Mouse (Mus musculus) limb, embryonic 13.5 days (tissue): ENCODE measurements around the gene Kdm5a. TPM values are rescaled to one million over a fixed set of nuclear protein-coding genes. Genes with fewer than 3 reads are reported as not detected.
A peak's percentile ranks its signal among the peaks of the same experiment; 100 is the strongest.

Source experiments
- ATAC-seq: fragments of 200-750 bp; cut with Nextera tagmentation; 2 replicates; pipeline ENCODE4 v1.8.0; 2017; ENCODE audit warnings: low read depth, moderate number of reproducible peaks, moderate TSS enrichment; ENCODE audit not compliant: low FRiP score
- H3K27ac ChIP-seq: fragments of 300-500 bp; sonication (generic); 2 replicates; pipeline ENCODE4 v1.5.1; 2015; ENCODE audit warnings: inconsistent platforms, mild to moderate bottlenecking, moderate library complexity
- H3K27me3 ChIP-seq: fragments of 300-500 bp; sonication (generic); 2 replicates; pipeline ENCODE4 v1.6.1; 2015; ENCODE audit warnings: mild to moderate bottlenecking, inconsistent platforms
- H3K36me3 ChIP-seq: fragments of 300-500 bp; sonication (generic); 2 replicates; pipeline ENCODE4 v1.6.1; 2015; ENCODE audit warnings: inconsistent platforms, mild to moderate bottlenecking, moderate library complexity
- H3K4me1 ChIP-seq: fragments of 300-500 bp; sonication (generic); 2 replicates; pipeline ENCODE4 v1.6.1; 2015; ENCODE audit warnings: inconsistent platforms
- H3K4me2 ChIP-seq: fragments of 300-500 bp; sonication (generic); replicated peaks from 2 replicates; pipeline ENCODE4 v1.6.1; 2015; ENCODE audit warnings: inconsistent platforms, mild to moderate bottlenecking, moderate library complexity
- H3K4me3 ChIP-seq: fragments of 300-500 bp; sonication (generic); 2 replicates; pipeline ENCODE4 v1.5.1; 2015; ENCODE audit warnings: moderate library complexity, mild to moderate bottlenecking, inconsistent platforms
- H3K9ac ChIP-seq: fragments of 300-500 bp; sonication (generic); 2 replicates; pipeline ENCODE4 v1.6.1; 2015; ENCODE audit warnings: mild to moderate bottlenecking, inconsistent platforms
- H3K9me3 ChIP-seq: fragments of 300-500 bp; sonication (generic); 2 replicates; pipeline ENCODE4 v1.6.1; 2016; ENCODE audit warnings: inconsistent platforms
- WGBS: fragments of 180-500 bp; shearing (Covaris S2); methylation state at CpG from one replicate; pipeline ENCODE4 v1.1.7; 2015; 5-methylcytosine and 5-hydroxymethylcytosine counted together
- polyA plus RNA-seq: library from polyadenylated mRNA; unstranded; fragments of >200 nt; fragmentation: Nextera tagmentation; extraction: Ambion mirVana; gene quantifications from 2 replicates; pipeline ENCODE4 v1.2.1, GENCODE M21; 2015

Kdm5a gene
- polyA plus RNA-seq, 1 experiment from 2014 or later, result 52.2 TPM

- H3K9ac ChIP-seq, result peak within 1 kb of the TSS; percentile 65
- H3K9me3 ChIP-seq, result no peaks in the 10 kb centered on the region
- peak; percentile 67 for ATAC-seq
- peak within 1 kb of the TSS; percentile 98 for H3K4me2 ChIP-seq
- peak within 1 kb of the TSS; percentile 73 for H3K4me3 ChIP-seq
- WGBS, result 1% methylated on average over 51 of the region's 84 CpGs
- H3K27ac ChIP-seq, result no peak within 1 kb of the TSS
- H3K4me1 ChIP-seq, result peaks cover 22% of the 10 kb centered on the region
- H3K36me3 ChIP-seq, result no peaks in the 10 kb centered on the region
- H3K27me3 ChIP-seq, result peaks cover 52% of the 10 kb centered on the region
Observed at GRCm38 (mm10) chr6:120493374-120494181, 129.7 kb downstream of the Kdm5a start, which contains the start of gene Tmem121b. TSS of gene Tmem121b (minus strand) at chr6:120493807.

Other genes starting within 250 kb of the Kdm5a start
- 0.61 and 0.72 TPM in 2 replicates for gene D330020A13Rik, start 69.8 kb upstream of the Kdm5a start, polyA plus RNA-seq
- 0.75 and 0.80 TPM in 2 replicates for gene B4galnt3, start 69.6 kb upstream of the Kdm5a start, polyA plus RNA-seq
- gene Ccdc77, start 250 bp downstream of the Kdm5a start, polyA plus RNA-seq, result 23.8 and 26.1 TPM in 2 replicates
- gene Il17ra, start 99.1 kb downstream of the Kdm5a start, polyA plus RNA-seq, result 4.6 and 5.4 TPM in 2 replicates
- gene Tmem121b, start 129.7 kb downstream of the Kdm5a start, polyA plus RNA-seq, result 0.08 and 0.25 TPM in 2 replicates
- 18.6 and 20.3 TPM in 2 replicates for gene Hdhd5, start 167.2 kb downstream of the Kdm5a start, polyA plus RNA-seq